Mouse (Mus musculus) cerebellum, adult 2 months (tissue): ENCODE measurements at regions not wholly inside any gene's neighbourhood (a gene's known extent, or its start where the extent isn't known, plus 50 kb on each side); places are given as distances from the start of the nearest gene placed in this dataset.

Source experiments
- CTCF ChIP-seq: fragments of 200-500 bp; IDR thresholded peaks from 2 replicates; pipeline ENCODE4 v1.5.1; 2011; ENCODE audit warnings: low read depth, mild to moderate bottlenecking, control low read depth, low read length, moderate library complexity, borderline replicate concordance; ENCODE audit not compliant: insufficient read depth
- POLR2A ChIP-seq: fragments of 200-500 bp; IDR thresholded peaks from 2 replicates; pipeline ENCODE4 v1.6.1; 2011; ENCODE audit warnings: low read length, control low read depth, borderline replicate concordance; ENCODE audit not compliant: insufficient read depth

DNA sequence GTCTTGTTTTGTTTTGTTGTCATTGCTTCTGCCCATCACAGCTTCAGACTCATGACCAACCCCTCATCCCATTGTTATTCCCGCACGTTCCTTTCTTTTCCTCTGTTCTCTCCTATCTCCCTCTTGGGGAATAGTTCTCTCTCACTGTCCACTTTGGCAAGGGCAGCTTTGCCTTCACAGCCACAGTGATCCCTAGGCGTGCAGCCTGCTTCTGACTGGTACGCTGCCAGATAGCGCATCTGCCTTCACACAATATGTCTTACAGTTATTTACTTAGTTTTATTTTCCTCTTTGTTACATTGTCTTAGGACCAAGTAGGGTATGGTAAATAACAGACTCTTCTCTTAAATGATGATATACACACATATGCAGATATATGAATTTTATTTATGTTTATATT, 122.9 kb downstream of the Sem1 start:
- TF ChIP-seq CTCF (no peak), POLR2A (no peak)
